Comparison of ENCODE assay signal across 23 mouse cellular contexts in genomic region chr11:116802709-116803108, GRCm38 (mm10). TPM values are rescaled to one million over a fixed set of nuclear protein-coding genes. Genes with fewer than 3 reads are reported as not detected.
DNase-seq lines count a peak whose midpoint lies in the region; TF ChIP-seq lines count a peak whose summit lies in the region.
"Had no signal": no experiment of that assay in that cellular context is flagged by ENCODE, and none has a peak within 500 bp of the region (broad histone marks: within the 10 kb centered on the region; RNA-seq: fewer than 3 reads in every experiment).

No protein-coding gene starts in this region.

- H3K27me3 ChIP-seq in C2C12 (ENCODE audit: control insufficient read depth, insufficient read depth, insufficient read length) = no peaks in the 10 kb centered on the region
- H3K27me3 ChIP-seq in myocyte (ENCODE audit: control insufficient read depth, insufficient read depth, insufficient read length) = no peaks in the 10 kb centered on the region
- H3K27me3 ChIP-seq: CH12.LX, Patski had no signal

- H3K36me3 ChIP-seq in C2C12 (ENCODE audit: control insufficient read depth, insufficient read depth) = peaks cover 11% of the 10 kb centered on the region
- H3K36me3 ChIP-seq in myocyte (ENCODE audit: control insufficient read depth, insufficient read depth) = no peaks in the 10 kb centered on the region
- H3K36me3 ChIP-seq: G1E had no signal

- no peak for TF ChIP-seq POLR2A in myocyte (IDR thresholded peaks at IDR 0.05; ENCODE audit: insufficient read length, low read depth)

- H3ac ChIP-seq in C2C12 (ENCODE audit: control insufficient read depth, insufficient read length, low read depth) (no peak overlapping the region), myocyte (ENCODE audit: control insufficient read depth, insufficient read length) (no peak overlapping the region)

- H3K4me3 ChIP-seq in C2C12 (ENCODE audit: insufficient read depth, poor library complexity, severe bottlenecking) (no peak overlapping the region), myocyte (no peak overlapping the region)

- H3K79me2 ChIP-seq in C2C12 (ENCODE audit: control insufficient read depth, insufficient read depth) (no peaks in the 10 kb centered on the region), myocyte (ENCODE audit: control insufficient read depth, insufficient read depth) (no peaks in the 10 kb centered on the region)

- H3K79me3 ChIP-seq in C2C12 (ENCODE audit: low read depth) = no peaks in the 10 kb centered on the region

- TF ChIP-seq CTCF in C2C12 (IDR thresholded peaks at IDR 0.05; ENCODE audit: control insufficient read depth, insufficient read depth, insufficient read length) = no peak

- no peak overlapping the region for H3K4me2 ChIP-seq in myocyte (ENCODE audit: low read depth)

- DNase-seq in thymus, postnatal 14 days = no peak
- no peak for DNase-seq in layer of hippocampus, postnatal 14 days (ENCODE audit: low spot score in 2 of 2)
- DNase-seq: adrenal gland, adult 2 months; adrenal gland, adult 8-10 months; adrenal gland, postnatal 10 days; adrenal gland, postnatal 14 days; adrenal gland, postnatal 25 days; adrenal gland, postnatal 36 days; B cell, adult 2 months; cerebellum, adult 11 months; cerebellum, adult 11-12 months; cerebellum, adult 18-20 months; cerebellum, adult 2 months had no signal

TF ChIP-seq in C2C12, 6 proteins besides CTCF, POLR2A, EP300 and RAD21:
- TF ChIP-seq MAX (IDR thresholded peaks at IDR 0.05) = no peak
- TF ChIP-seq FOSL1 (IDR thresholded peaks at IDR 0.05; ENCODE audit: insufficient read depth, low read length, poor library complexity, severe bottlenecking) = no peak
- no peak for TF ChIP-seq MYOG (IDR thresholded peaks at IDR 0.05; ENCODE audit: control insufficient read depth, extremely low read depth, insufficient read length)
- TF ChIP-seq CEBPB (IDR thresholded peaks at IDR 0.05; ENCODE audit: low read depth) = no peak
- TF ChIP-seq USF1 (IDR thresholded peaks at IDR 0.05; ENCODE audit: low read depth) = no peak
- peak; percentile 65 for TF ChIP-seq MYOD1 (IDR thresholded peaks at IDR 0.05; ENCODE audit: control insufficient read depth, insufficient read length, low read depth)

TF ChIP-seq in myocyte, 11 proteins besides CTCF, POLR2A, EP300 and RAD21:
- peak; percentile 78 for TF ChIP-seq POLR2AphosphoS2 (IDR thresholded peaks at IDR 0.05; ENCODE audit: insufficient read length, low read depth)
- TF ChIP-seq E2F4 (IDR thresholded peaks at IDR 0.05; ENCODE audit: insufficient read depth) = no peak
- TF ChIP-seq MYOD1 (IDR thresholded peaks at IDR 0.05; ENCODE audit: control insufficient read depth in 1 of 3, insufficient read length in 2 of 3, low read depth in 2 of 3) = peak; percentile 87 to 92 (median 91)

RNA-seq across cellular contexts. Expression of gene Mxra7, which starts 25.1 kb away (rescaled TPM):
- polyA plus RNA-seq in C2C12 (2012; fragmentation: generic; extraction: Trizol) = 70.2 TPM
- polyA plus RNA-seq in myocyte (2012; fragmentation: generic; extraction: Trizol) = 126 TPM
- 10 to 100 TPM; 22.2 to 22.8 TPM for total RNA-seq in layer of hippocampus, postnatal 14 days (2021)
- total RNA-seq: CH12.LX, G1E had no signal
- polyA plus RNA-seq: activated CD4-positive, CD25-positive, alpha-beta regulatory T cell, adult 4 months; CD4-positive, CD25-positive, alpha-beta regulatory T cell, adult 4 months; G1E had no signal

RNA-seq across cellular contexts. Expression of gene St6galnac1, which starts 27.4 kb away (rescaled TPM):
- polyA plus RNA-seq in C2C12 (2012; fragmentation: generic; extraction: Trizol) (not detected), myocyte (2012; fragmentation: generic; extraction: Trizol) (not detected)
- not detected for total RNA-seq in layer of hippocampus, postnatal 14 days (2021)
- total RNA-seq: adrenal gland, postnatal 14 days; adrenal gland, postnatal 25 days; CH12.LX; ES-E14; MEL had no signal
- polyA plus RNA-seq: brain, embryonic 14.5 days; cerebellum, adult 2 months; G1E; Patski had no signal

RNA-seq across cellular contexts. Expression of gene Mettl23, which starts 40.4 kb away (rescaled TPM):
- polyA plus RNA-seq in C2C12 (2012; fragmentation: generic; extraction: Trizol) = 15.1 TPM
- polyA plus RNA-seq in myocyte (2012; fragmentation: generic; extraction: Trizol) = 34.0 TPM
- 10 to 100 TPM; 27.3 to 30.0 TPM for total RNA-seq in layer of hippocampus, postnatal 14 days (2021)

RNA-seq across cellular contexts. Expression of gene Jmjd6, which starts 40.5 kb away (rescaled TPM):
- polyA plus RNA-seq in C2C12 (2012; fragmentation: generic; extraction: Trizol) (74.4 TPM), myocyte (2012; fragmentation: generic; extraction: Trizol) (55.1 TPM)
- 10 to 100 TPM; 28.8 to 29.3 TPM for total RNA-seq in layer of hippocampus, postnatal 14 days (2021)

RNA-seq across cellular contexts. Expression of gene Mfsd11, which starts 49.5 kb away (rescaled TPM):
- polyA plus RNA-seq in C2C12 (2012; fragmentation: generic; extraction: Trizol) (34.0 TPM), myocyte (2012; fragmentation: generic; extraction: Trizol) (40.0 TPM)
- total RNA-seq in layer of hippocampus, postnatal 14 days (2021) = 10 to 100 TPM; 38.5 to 48.9 TPM
